Mouse (Mus musculus): ENCODE results near the gene Aadacl3. TPM values are rescaled to one million over a fixed set of nuclear protein-coding genes. Genes with fewer than 3 reads are reported as not detected.

Aadacl3 gene
- polyA plus RNA-seq, 1 experiment from 2014 or later: not detected

Other genes with a start within 250 kb of the Aadacl3 start
- not detected in 2 replicates for gene Pramel5, start 183.3 kb downstream of the Aadacl3 start, polyA plus RNA-seq (2014; fragmentation: Nextera tagmentation; extraction: Ambion mirVana)
- not detected in 2 replicates for gene Gm13128, start 133.5 kb downstream of the Aadacl3 start, polyA plus RNA-seq (2014; fragmentation: Nextera tagmentation; extraction: Ambion mirVana)
- gene Gm13119, start 105.8 kb downstream of the Aadacl3 start, polyA plus RNA-seq (2014; fragmentation: Nextera tagmentation; extraction: Ambion mirVana): not detected in 2 replicates
- gene Pramef20, start 85.8 kb downstream of the Aadacl3 start, polyA plus RNA-seq (2014; fragmentation: Nextera tagmentation; extraction: Ambion mirVana): not detected in 2 replicates
- 0.12 TPM in 1 of 2 replicates, not detected in the other for gene Pramef12, start 55.3 kb downstream of the Aadacl3 start, polyA plus RNA-seq (2014; fragmentation: Nextera tagmentation; extraction: Ambion mirVana)
- gene 1700012P22Rik, start 25.0 kb downstream of the Aadacl3 start, polyA plus RNA-seq (2014; fragmentation: Nextera tagmentation; extraction: Ambion mirVana): 0.21 and 0.29 TPM in 2 replicates
- not detected in 2 replicates for gene Gm9944, start 10.4 kb downstream of the Aadacl3 start, polyA plus RNA-seq (2014; fragmentation: Nextera tagmentation; extraction: Ambion mirVana)
- gene 9430007A20Rik, start 56.1 kb upstream of the Aadacl3 start, polyA plus RNA-seq (2014; fragmentation: Nextera tagmentation; extraction: Ambion mirVana): not detected in 2 replicates
- gene Gm13124, start 101.4 kb upstream of the Aadacl3 start, polyA plus RNA-seq (2014; fragmentation: Nextera tagmentation; extraction: Ambion mirVana): not detected in 2 replicates
- gene Aadacl4, start 150.0 kb upstream of the Aadacl3 start, polyA plus RNA-seq (2014; fragmentation: Nextera tagmentation; extraction: Ambion mirVana): not detected in 2 replicates
- gene Gm436, start 222.6 kb upstream of the Aadacl3 start, polyA plus RNA-seq (2014; fragmentation: Nextera tagmentation; extraction: Ambion mirVana): not detected in 2 replicates

Data from hindbrain, embryonic 11.5 days (tissue).